Mouse (Mus musculus) MEL (cell line): ENCODE measurements at regions not wholly inside any gene's neighbourhood (a gene's known extent, or its start where the extent isn't known, plus 50 kb on each side); places are given as distances from the start of the nearest gene placed in this dataset.

Experiments used
- DNase-seq: peaks from one replicate; pipeline ENCODE4 v3.0.0; 2011; ENCODE audit warnings: low read depth, low spot score
- H3K27ac ChIP-seq: 2 replicates; pipeline ENCODE4 v1.5.1; 2012; ENCODE audit warnings: low read depth, mild to moderate bottlenecking, control low read depth, low read length, moderate library complexity; ENCODE audit not compliant: control insufficient read depth
- H3K27me3 ChIP-seq, 2 experiments: fragments of 150-350 bp in 1 of 2; sonication (generic) in 1 of 2; 2 replicates each; pipeline ENCODE4 v1.6.1; 2012; ENCODE audit warnings: low read length in 2 of 2, mild to moderate bottlenecking in 2 of 2, improper control_type of control experiment in 1 of 2, moderate library complexity in 1 of 2; ENCODE audit not compliant: insufficient read depth in 2 of 2, control insufficient read depth in 1 of 2
- H3K36me3 ChIP-seq, 2 experiments: 2 replicates each; pipeline ENCODE4 v1.6.1; 2012 to 2014; ENCODE audit warnings: low read length in 2 of 2, improper control_type of control experiment in 1 of 2, inconsistent platforms in 1 of 2, mild to moderate bottlenecking in 1 of 2; ENCODE audit not compliant: insufficient read depth in 2 of 2, control insufficient read depth in 1 of 2
- H3K4me1 ChIP-seq, 2 experiments: fragments of 150-350 bp in 1 of 2; sonication (generic) in 1 of 2; 2 replicates each; pipeline ENCODE4 v1.6.1; 2012; ENCODE audit warnings: low read length in 2 of 2, improper control_type of control experiment in 1 of 2, mild to moderate bottlenecking in 1 of 2; ENCODE audit not compliant: insufficient read depth in 2 of 2, control insufficient read depth in 1 of 2
- H3K4me3 ChIP-seq, 2 experiments: fragments of 150-350 bp in 1 of 2; sonication (generic) in 1 of 2; 2 replicates each; pipeline ENCODE4 v1.5.1; 2012; ENCODE audit warnings: low read depth in 2 of 2, low read length in 2 of 2, mild to moderate bottlenecking in 2 of 2, moderate library complexity in 2 of 2, control low read depth in 1 of 2, improper control_type of control experiment in 1 of 2; ENCODE audit not compliant: control insufficient read depth in 1 of 2, insufficient read depth in 1 of 2
- H3K79me2 ChIP-seq: 2 replicates; pipeline ENCODE4 v1.6.1; 2012; ENCODE audit warnings: mild to moderate bottlenecking, low read length, moderate library complexity; ENCODE audit not compliant: control insufficient read depth, poor library complexity, insufficient read depth
- H3K9ac ChIP-seq: 2 replicates; pipeline ENCODE4 v1.6.1; 2012; ENCODE audit warnings: low read depth, mild to moderate bottlenecking, control low read depth, low read length, moderate library complexity; ENCODE audit not compliant: control insufficient read depth, poor library complexity, severe bottlenecking
- H3K9me3 ChIP-seq: fragments of 150-350 bp; sonication (generic); replicated peaks from 2 replicates; pipeline ENCODE4 v1.6.1; 2012; ENCODE audit warnings: mild to moderate bottlenecking, low read length, improper control_type of control experiment, moderate library complexity; ENCODE audit not compliant: insufficient read depth
- CHD2 ChIP-seq: IDR thresholded peaks from 2 replicates; pipeline ENCODE4 v1.6.1; 2011; ENCODE audit warnings: low read length, improper control_type of control experiment
- EP300 ChIP-seq, 2 experiments: IDR thresholded peaks; 2 replicates each; pipeline ENCODE4 v1.6.1; 2011; ENCODE audit warnings: improper control_type of control experiment in 2 of 2, low read length in 2 of 2, low read depth in 1 of 2, mild to moderate bottlenecking in 1 of 2
- ETS1 ChIP-seq: IDR thresholded peaks from 2 replicates; pipeline ENCODE4 v1.6.1; 2012; ENCODE audit warnings: low read depth, mild to moderate bottlenecking, inconsistent platforms, low read length, improper control_type of control experiment, moderate library complexity
- KAT2A ChIP-seq: conservative IDR thresholded peaks from 2 replicates; pipeline ENCODE4 v1.6.1; 2012; ENCODE audit warnings: low read depth, low read length, improper control_type of control experiment, inconsistent platforms
- MAX ChIP-seq: IDR thresholded peaks from 2 replicates; pipeline ENCODE4 v1.6.1; 2011; ENCODE audit warnings: low read length, improper control_type of control experiment
- MXI1 ChIP-seq: IDR thresholded peaks from 2 replicates; pipeline ENCODE4 v1.6.1; 2011; ENCODE audit warnings: mild to moderate bottlenecking, low read depth, low read length, improper control_type of control experiment
- NRF1 ChIP-seq: IDR thresholded peaks from 2 replicates; pipeline ENCODE4 v1.6.1; 2014; ENCODE audit warnings: low read depth, mild to moderate bottlenecking, inconsistent platforms, low read length, improper control_type of control experiment, moderate library complexity; ENCODE audit not compliant: poor library complexity, insufficient read depth, severe bottlenecking
- POLR2A ChIP-seq, 2 experiments: IDR thresholded peaks; 2 replicates each; pipeline ENCODE4 v1.6.1; 2011 to 2012; ENCODE audit warnings: low read length in 2 of 2, mild to moderate bottlenecking in 2 of 2, control low read depth in 1 of 2, improper control_type of control experiment in 1 of 2, low read depth in 1 of 2, moderate library complexity in 1 of 2; ENCODE audit not compliant: control insufficient read depth in 1 of 2, insufficient read depth in 1 of 2, poor library complexity in 1 of 2
- POLR2AphosphoS2 ChIP-seq: IDR thresholded peaks from 2 replicates; pipeline ENCODE4 v1.6.1; 2011; ENCODE audit warnings: low read length, improper control_type of control experiment
- RCOR1 ChIP-seq: IDR thresholded peaks from 2 replicates; pipeline ENCODE4 v1.6.1; 2012; ENCODE audit warnings: low read depth, mild to moderate bottlenecking, inconsistent platforms, low read length, improper control_type of control experiment
- TCF12 ChIP-seq: IDR thresholded peaks from 2 replicates; pipeline ENCODE4 v1.6.1; 2014; ENCODE audit warnings: low read depth, mild to moderate bottlenecking, inconsistent platforms, low read length, improper control_type of control experiment, moderate library complexity
- UBTF ChIP-seq: IDR thresholded peaks from 2 replicates; pipeline ENCODE4 v1.6.1; 2012; ENCODE audit warnings: low read depth, mild to moderate bottlenecking, inconsistent platforms, low read length, improper control_type of control experiment, moderate library complexity, borderline replicate concordance; ENCODE audit not compliant: insufficient read depth
- USF1 ChIP-seq: IDR thresholded peaks from 2 replicates; pipeline ENCODE4 v1.6.1; 2014; ENCODE audit warnings: low read depth, mild to moderate bottlenecking, inconsistent platforms, low read length, improper control_type of control experiment, moderate library complexity
- USF2 ChIP-seq, 2 experiments: IDR thresholded peaks; 2 replicates each; pipeline ENCODE4 v1.6.1; 2011 to 2012; ENCODE audit warnings: improper control_type of control experiment in 2 of 2, low read length in 2 of 2, borderline replicate concordance in 1 of 2, inconsistent platforms in 1 of 2, low read depth in 1 of 2, mild to moderate bottlenecking in 1 of 2; ENCODE audit not compliant: insufficient read depth in 1 of 2
- ZC3H11A ChIP-seq: IDR thresholded peaks from 2 replicates; pipeline ENCODE4 v1.6.1; 2012; ENCODE audit warnings: low read depth, mild to moderate bottlenecking, inconsistent platforms, low read length, improper control_type of control experiment
- ZMIZ1 ChIP-seq: IDR thresholded peaks from 2 replicates; pipeline ENCODE4 v1.6.1; 2012; ENCODE audit warnings: low read depth, mild to moderate bottlenecking, inconsistent platforms, low read length, improper control_type of control experiment, moderate library complexity
- ZNF384 ChIP-seq: IDR thresholded peaks from 2 replicates; pipeline ENCODE4 v1.6.1; 2012; ENCODE audit warnings: low read depth, mild to moderate bottlenecking, inconsistent platforms, low read length, improper control_type of control experiment

DNA sequence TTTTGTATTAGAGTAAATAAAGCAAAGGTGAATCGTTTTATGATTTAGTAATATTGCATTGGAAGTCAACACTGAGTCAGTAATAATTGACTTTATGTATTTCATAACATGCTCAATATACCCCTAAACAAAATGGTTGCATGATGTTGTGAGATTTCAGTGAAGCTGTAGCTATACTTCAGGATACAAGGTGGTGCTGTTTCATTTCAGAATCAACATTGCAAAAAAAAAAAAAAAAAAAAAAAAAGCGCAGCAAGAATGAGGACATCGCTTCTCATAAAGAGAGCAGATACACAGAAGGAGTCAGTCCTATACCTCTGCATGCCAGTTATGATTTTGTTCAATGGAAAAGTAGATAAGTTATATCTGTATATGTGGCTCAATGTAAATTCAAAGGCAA, 389.7 kb upstream of the Manea start:
- no peak for DNase-seq
- no peaks in the 10 kb centered on the region for H3K27me3 ChIP-seq
- no peaks in the 10 kb centered on the region for H3K36me3 ChIP-seq
- TF ChIP-seq ZC3H11A (no peak), CHD2 (no peak), POLR2AphosphoS2 (no peak), UBTF (no peak), ZMIZ1 (no peak), NRF1 (no peak), POLR2A (IDR thresholded peaks at IDR 0.05; ENCODE audit: control insufficient read depth in 1 of 2, insufficient read depth in 1 of 2, low read depth in 1 of 2, low read length in 2 of 2, poor library complexity in 1 of 2) (no peak), KAT2A (no peak), MAX (no peak), EP300 (IDR thresholded peaks at IDR 0.05; ENCODE audit: low read depth in 1 of 2, low read length in 2 of 2) (no peak), RCOR1 (no peak), USF1 (no peak), ETS1 (no peak), MXI1 (no peak), USF2 (IDR thresholded peaks at IDR 0.05; ENCODE audit: borderline replicate concordance in 1 of 2, insufficient read depth in 1 of 2, low read depth in 1 of 2, low read length in 2 of 2) (no peak)
- H3K27ac ChIP-seq: no peak overlapping the region
- H3K9ac ChIP-seq: no peak overlapping the region
- no peaks in the 10 kb centered on the region for H3K4me1 ChIP-seq
- H3K9me3 ChIP-seq: no peaks in the 10 kb centered on the region
- H3K79me2 ChIP-seq: no peaks in the 10 kb centered on the region
- no peak overlapping the region for H3K4me3 ChIP-seq

- Histone ChIP-seq H3K4me3 (no peak overlapping the region), H3K79me2 (no peaks in the 10 kb centered on the region), H3K27ac (no peak overlapping the region), H3K9ac (no peak overlapping the region), H3K36me3 (no peaks in the 10 kb centered on the region), H3K27me3 (no peaks in the 10 kb centered on the region), H3K9me3 (no peaks in the 10 kb centered on the region), H3K4me1 (no peaks in the 10 kb centered on the region)
- no peak for DNase-seq
- TF ChIP-seq ZNF384: no peak
- TF ChIP-seq UBTF: no peak
- no peak for TF ChIP-seq POLR2A (IDR thresholded peaks at IDR 0.05; ENCODE audit: control insufficient read depth in 1 of 2, insufficient read depth in 1 of 2, low read depth in 1 of 2, low read length in 2 of 2, poor library complexity in 1 of 2)
- no peak for TF ChIP-seq TCF12
Observed at GRCm38 (mm10) chr4:26714437-26714836, 367.7 kb upstream of the Manea start.
